Mouse (Mus musculus) stomach, embryonic 15.5 days (tissue): ENCODE results near the gene Pbxip1. TPM values are rescaled to one million over a fixed set of nuclear protein-coding genes. Genes with fewer than 3 reads are reported as not detected.

ENCODE experiments used
- ATAC-seq: fragments of 200-750 bp; cut with Nextera tagmentation; 2 replicates; pipeline ENCODE4 v1.8.0; 2017; ENCODE audit warnings: low read depth, moderate number of reproducible peaks, moderate TSS enrichment; ENCODE audit not compliant: insufficient read depth, low FRiP score
- H3K27ac ChIP-seq: fragments of 300-500 bp; sonication (generic); 2 replicates; pipeline ENCODE4 v1.5.1; 2015; ENCODE audit warnings: mild to moderate bottlenecking, inconsistent platforms
- H3K27me3 ChIP-seq: fragments of 300-500 bp; sonication (generic); replicated peaks from 2 replicates; pipeline ENCODE4 v1.6.1; 2015; ENCODE audit warnings: inconsistent platforms
- H3K36me3 ChIP-seq: fragments of 300-500 bp; sonication (generic); 2 replicates; pipeline ENCODE4 v1.6.1; 2015; ENCODE audit warnings: inconsistent platforms
- H3K4me1 ChIP-seq: fragments of 300-500 bp; sonication (generic); 2 replicates; pipeline ENCODE4 v1.6.1; 2015; ENCODE audit warnings: inconsistent platforms
- H3K4me2 ChIP-seq: fragments of 300-500 bp; sonication (generic); 2 replicates; pipeline ENCODE4 v1.6.1; 2015; ENCODE audit warnings: mild to moderate bottlenecking, inconsistent platforms
- H3K4me3 ChIP-seq: fragments of 300-500 bp; sonication (generic); replicated peaks from 2 replicates; pipeline ENCODE4 v1.5.1; 2015; ENCODE audit warnings: inconsistent platforms
- H3K9ac ChIP-seq: fragments of 300-500 bp; sonication (generic); 2 replicates; pipeline ENCODE4 v1.6.1; 2015; ENCODE audit warnings: inconsistent platforms
- H3K9me3 ChIP-seq: fragments of 300-500 bp; sonication (generic); 2 replicates; pipeline ENCODE4 v1.6.1; 2016; ENCODE audit warnings: inconsistent platforms
- WGBS: fragments of 180-500 bp; shearing (Covaris S2); methylation state at CpG from one replicate; pipeline ENCODE4 v1.1.7; 2015; 5-methylcytosine and 5-hydroxymethylcytosine counted together
- polyA plus RNA-seq: library from polyadenylated mRNA; unstranded; fragments of >200 nt; fragmentation: Nextera tagmentation; extraction: Ambion mirVana; gene quantifications from 2 replicates; pipeline ENCODE4 v1.2.1, GENCODE M21; 2015

Gene Pbxip1
- polyA plus RNA-seq, 1 experiment from 2014 or later = 40.1 TPM

DNA sequence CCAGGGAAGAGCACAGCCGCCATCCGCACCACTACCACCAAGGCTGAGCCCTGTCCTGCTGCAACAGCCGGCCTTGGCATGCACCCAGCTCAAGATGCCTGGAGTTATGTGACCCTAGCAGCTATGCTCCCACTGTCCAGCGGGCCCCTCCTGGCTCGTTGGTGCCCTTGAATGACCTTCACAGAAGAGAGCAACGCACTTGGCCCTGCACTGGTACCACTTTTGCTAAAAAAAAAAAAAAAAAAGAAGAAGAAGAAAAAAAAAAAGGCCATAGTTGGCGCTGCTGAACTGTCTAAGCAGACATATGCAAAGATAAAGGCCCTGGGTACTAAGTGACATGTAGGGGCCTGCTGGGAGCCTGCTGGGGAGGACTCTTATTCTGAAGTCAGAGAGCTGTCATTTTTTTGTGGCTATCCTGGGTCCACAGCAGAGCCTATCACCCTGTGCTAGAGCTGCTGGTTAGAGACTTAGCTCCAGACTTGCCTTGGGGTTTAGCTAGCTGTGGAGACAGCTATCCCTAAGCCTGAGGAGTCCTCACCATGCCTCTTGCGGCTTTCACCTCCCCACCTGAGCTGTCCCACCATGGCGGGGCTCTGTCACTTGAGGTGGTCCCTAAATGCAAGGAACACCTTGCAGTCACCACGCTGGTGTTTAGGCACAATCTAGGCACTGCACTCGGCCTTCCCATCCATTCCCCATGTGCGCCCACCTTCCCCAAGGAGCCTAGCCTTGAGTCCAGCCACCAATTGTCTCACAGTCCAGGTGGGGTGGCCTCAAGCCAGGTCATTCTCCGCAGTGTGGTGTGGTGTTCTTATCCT is 12.4 kb downstream of the Pbxip1 start:
- no peaks in the 10 kb centered on the region for H3K27me3 ChIP-seq
- WGBS = 56% methylated on average over 13 of the region's 13 CpGs

DNA sequence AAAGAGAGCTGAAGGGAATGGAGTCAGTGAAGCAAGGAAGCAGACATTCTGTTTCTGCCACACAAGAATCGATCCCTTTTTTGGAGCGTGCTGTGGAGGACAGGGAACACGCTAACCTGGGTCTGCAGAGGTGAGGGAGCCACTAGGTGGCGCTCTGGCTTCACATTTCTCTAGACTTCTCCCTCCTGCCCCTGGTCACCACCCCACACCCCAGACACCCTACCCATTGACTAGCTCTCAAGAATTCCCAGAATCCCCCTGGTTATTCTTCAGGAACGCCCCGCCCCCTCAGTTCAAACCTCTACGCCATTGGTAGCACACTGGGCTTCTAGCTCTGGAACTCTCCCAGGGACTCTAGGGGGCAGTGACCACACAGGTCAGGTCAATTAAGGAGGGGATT is 13.0 kb downstream of the Pbxip1 start:
- 0 out of 2 replicates have a peak, but pooled peaks cover 10% of the 10 kb centered on the region for H3K4me1 ChIP-seq
- 48% methylated on average over 7 of the region's 7 CpGs for WGBS
- no peak overlapping the region for H3K4me3 ChIP-seq
- peak; percentile 45; the same call in 1 of the 2 replicates for ATAC-seq
- H3K27me3 ChIP-seq = no peaks in the 10 kb centered on the region
- H3K4me2 ChIP-seq = no peak overlapping the region
- no peak overlapping the region for H3K27ac ChIP-seq
- H3K9me3 ChIP-seq = no peaks in the 10 kb centered on the region
- H3K9ac ChIP-seq = no peak overlapping the region
- H3K36me3 ChIP-seq = no peaks in the 10 kb centered on the region

More for the DNA sequence above, 12.4 kb downstream of the Pbxip1 start:
- no peaks in the 10 kb centered on the region for H3K36me3 ChIP-seq
- H3K27ac ChIP-seq = no peak overlapping the region
- peak; percentile 52; the same call in 1 of the 2 replicates for ATAC-seq
- no peaks in the 10 kb centered on the region for H3K9me3 ChIP-seq
- H3K4me1 ChIP-seq = 0 out of 2 replicates have a peak, but pooled peaks cover 10% of the 10 kb centered on the region
- H3K9ac ChIP-seq = no peak overlapping the region
- H3K4me2 ChIP-seq = no peak overlapping the region
- H3K4me3 ChIP-seq = no peak overlapping the region

DNA sequence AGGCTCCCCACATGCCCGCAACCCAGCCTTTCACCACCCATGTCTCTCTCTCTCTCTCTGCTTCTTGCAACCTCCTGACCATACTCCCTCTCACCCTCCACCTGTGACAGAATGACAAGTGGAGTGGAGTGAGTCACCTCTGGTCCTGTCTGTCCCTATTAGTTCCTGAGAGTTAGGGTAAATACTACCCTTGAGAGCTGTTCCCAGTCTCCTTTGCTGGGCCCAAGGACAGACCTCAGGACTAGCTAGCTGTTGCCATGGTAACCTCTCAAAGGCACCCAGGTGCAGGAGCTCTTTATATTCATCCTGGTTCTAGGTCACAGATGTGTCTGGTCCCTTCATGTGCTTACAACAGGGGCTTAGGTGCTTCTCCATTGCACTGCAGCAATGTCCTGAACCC is 15.4 kb downstream of the Pbxip1 start:
- no peak for ATAC-seq
- Histone ChIP-seq H3K9ac (no peak overlapping the region), H3K9me3 (no peaks in the 10 kb centered on the region), H3K4me3 (no peak overlapping the region), H3K27ac (no peak overlapping the region), H3K36me3 (no peaks in the 10 kb centered on the region), H3K4me2 (no peak overlapping the region), H3K27me3 (no peaks in the 10 kb centered on the region), H3K4me1 (peaks cover 12% of the 10 kb centered on the region; the same call in 1 of the 2 replicates)
- 75% methylated on average over 1 of the region's 1 CpGs for WGBS

DNA sequence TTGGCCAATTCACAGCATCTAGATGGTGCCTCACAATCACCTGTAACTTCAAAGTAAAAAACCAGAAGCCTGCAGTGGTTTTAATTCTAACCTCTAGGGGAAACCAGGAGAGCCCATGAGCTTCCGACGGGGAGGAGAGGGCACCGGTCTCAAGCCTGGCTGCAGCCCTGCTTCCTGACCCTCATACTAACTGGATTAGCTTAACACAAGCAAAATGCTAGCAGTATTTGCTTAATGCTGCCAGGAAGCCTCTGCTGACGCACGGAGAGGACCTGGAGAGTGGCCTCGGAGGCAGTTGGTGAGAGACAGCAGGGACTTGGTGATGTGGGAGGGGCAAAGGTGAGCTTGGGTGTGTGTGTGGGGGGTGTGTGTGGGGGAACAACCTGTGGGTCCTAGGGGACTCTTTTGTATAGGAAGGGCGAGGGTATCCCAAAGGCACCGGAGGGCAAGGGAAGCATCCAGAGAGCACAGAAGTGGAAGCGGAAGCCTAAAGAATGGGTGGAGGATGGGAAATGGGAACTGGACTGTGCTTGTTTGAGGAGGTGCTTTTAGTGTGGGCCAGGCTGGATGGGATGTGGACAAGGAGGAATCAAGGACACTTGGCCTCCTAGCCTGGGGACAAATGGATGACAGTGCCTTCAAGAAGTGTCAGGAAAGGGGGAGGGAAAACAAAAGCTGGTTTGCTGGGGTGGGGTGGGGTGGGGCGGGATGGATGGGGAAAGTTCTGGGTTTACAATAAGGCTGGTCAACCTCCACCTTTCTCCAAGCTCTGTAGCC is 18.1 kb downstream of the Pbxip1 start, which contains the start of gene Pmvk:
Gene Pmvk (plus strand): TSS at position 141 of the 777 bp plus-strand sequence.
- Histone ChIP-seq H3K4me3 (no peak within 1 kb of the TSS), H3K9me3 (no peaks in the 10 kb centered on the region), H3K4me2 (no peak within 1 kb of the TSS), H3K36me3 (no peaks in the 10 kb centered on the region), H3K9ac (no peak within 1 kb of the TSS), H3K4me1 (peaks cover 14% of the 10 kb centered on the region), H3K27ac (no peak within 1 kb of the TSS), H3K27me3 (no peaks in the 10 kb centered on the region)
- ATAC-seq = no peak
- WGBS = 51% methylated on average over 10 of the region's 10 CpGs

GRCm38 (mm10) chr3:89455786-89456285 is 19.3 kb downstream of the Pbxip1 start:
- H3K4me2 ChIP-seq = no peak overlapping the region
- H3K36me3 ChIP-seq = no peaks in the 10 kb centered on the region
- H3K27me3 ChIP-seq = no peaks in the 10 kb centered on the region
- H3K4me1 ChIP-seq = peaks cover 14% of the 10 kb centered on the region
- no peak overlapping the region for H3K27ac ChIP-seq
- H3K4me3 ChIP-seq = no peak overlapping the region
- H3K9ac ChIP-seq = no peak overlapping the region
- WGBS = 62% methylated on average over 1 of the region's 1 CpGs
- ATAC-seq = no peak
- H3K9me3 ChIP-seq = no peaks in the 10 kb centered on the region

- ATAC-seq = peak; percentile 19; the same call in 1 of the 2 replicates
- H3K4me3 ChIP-seq = no peak overlapping the region
- no peak overlapping the region for H3K4me2 ChIP-seq
- H3K36me3 ChIP-seq = no peaks in the 10 kb centered on the region
- no peaks in the 10 kb centered on the region for H3K27me3 ChIP-seq
- H3K4me1 ChIP-seq = peaks cover 14% of the 10 kb centered on the region
- WGBS = 37% methylated on average over 10 of the region's 10 CpGs
- H3K9me3 ChIP-seq = no peaks in the 10 kb centered on the region
- no peak overlapping the region for H3K9ac ChIP-seq
- no peak overlapping the region for H3K27ac ChIP-seq
These were observed 20.5 kb downstream of the Pbxip1 start for GRCm38 (mm10) chr3:89456726-89457665.

DNA sequence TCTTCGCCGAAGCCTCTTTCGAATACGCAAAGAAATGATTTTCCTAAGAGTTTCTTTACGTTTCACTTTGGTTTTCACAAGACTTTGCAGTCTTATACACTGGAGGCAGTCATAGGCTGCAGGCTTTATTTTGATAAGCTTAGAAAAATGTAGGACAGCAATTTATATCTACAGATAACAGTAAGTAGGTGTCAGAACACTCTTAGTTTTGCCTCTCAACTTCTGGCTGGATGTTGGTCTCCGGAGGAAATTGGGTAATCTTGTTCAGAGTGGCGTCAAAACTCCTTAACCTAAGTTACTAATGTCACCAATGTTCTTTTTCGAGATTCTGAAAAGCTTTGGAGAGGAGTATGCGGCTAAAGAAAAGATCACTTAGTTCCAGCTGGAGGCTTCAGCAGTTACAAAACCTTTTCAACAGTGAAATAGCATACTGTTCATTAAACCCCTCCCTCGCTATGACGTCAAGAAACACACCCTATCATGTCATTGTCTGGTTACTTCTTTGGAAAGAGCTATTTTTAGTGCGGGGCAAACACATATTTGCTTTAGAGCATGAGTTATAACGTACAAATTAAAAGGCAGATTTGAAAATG is 22.0 kb downstream of the Pbxip1 start:
- peak; percentile 51; the same call in 1 of the 2 replicates for ATAC-seq
- 41% methylated on average over 13 of the region's 13 CpGs for WGBS
- no peak overlapping the region for H3K9ac ChIP-seq

GRCm38 (mm10) chr3:89458965-89459807 is 22.7 kb downstream of the Pbxip1 start:
- Histone ChIP-seq H3K4me2 (peak overlapping the region; percentile 88), H3K4me1 (peaks cover 14% of the 10 kb centered on the region), H3K9ac (peak overlapping the region; percentile 68), H3K9me3 (no peaks in the 10 kb centered on the region), H3K27ac (peak overlapping the region; percentile 89), H3K36me3 (no peaks in the 10 kb centered on the region), H3K4me3 (peak overlapping the region; percentile 69), H3K27me3 (no peaks in the 10 kb centered on the region)
- ATAC-seq = peak; percentile 83
- under 1% methylated on average over 36 of the region's 36 CpGs for WGBS

More for the DNA sequence above, 22.0 kb downstream of the Pbxip1 start:
- Histone ChIP-seq H3K36me3 (no peaks in the 10 kb centered on the region), H3K27ac (peak overlapping the region; percentile 89; the same call in 1 of the 2 replicates), H3K27me3 (no peaks in the 10 kb centered on the region), H3K4me1 (peaks cover 14% of the 10 kb centered on the region), H3K9me3 (no peaks in the 10 kb centered on the region), H3K4me3 (peak overlapping the region; percentile 69), H3K4me2 (peak overlapping the region; percentile 88)

DNA sequence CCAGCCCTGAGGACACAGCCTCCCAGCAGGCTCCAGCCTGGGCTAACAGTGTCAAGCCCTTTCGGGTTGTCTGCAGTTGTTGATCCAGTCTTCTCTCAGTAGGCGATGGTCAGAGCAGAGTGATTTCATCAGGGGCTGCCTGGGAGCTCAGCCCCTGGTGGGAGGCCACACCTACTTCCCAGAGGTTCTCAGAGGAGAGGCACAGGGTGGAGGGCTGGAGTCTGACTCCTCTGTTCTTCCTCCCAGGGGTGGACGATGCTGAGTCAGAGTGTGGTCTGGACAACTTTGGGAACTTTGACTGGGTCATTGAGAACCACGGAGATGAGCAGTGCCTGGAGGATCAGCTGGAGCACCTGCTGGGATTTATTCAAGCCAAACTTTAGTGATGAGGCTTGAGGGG is 31.8 kb downstream of the Pbxip1 start:
- peaks cover 4% of the 10 kb centered on the region; the same call in 1 of the 2 replicates for H3K36me3 ChIP-seq
- WGBS = 57% methylated on average over 4 of the region's 4 CpGs
- no peaks in the 10 kb centered on the region for H3K9me3 ChIP-seq
- H3K27ac ChIP-seq = no peak overlapping the region
- no peak for ATAC-seq
- no peaks in the 10 kb centered on the region for H3K27me3 ChIP-seq
- no peak overlapping the region for H3K4me3 ChIP-seq
- no peaks in the 10 kb centered on the region for H3K4me1 ChIP-seq
- no peak overlapping the region for H3K9ac ChIP-seq
- no peak overlapping the region for H3K4me2 ChIP-seq

GRCm38 (mm10) chr3:89472280-89472679 is 35.8 kb downstream of the Pbxip1 start:
- no peak overlapping the region for H3K4me2 ChIP-seq
- H3K9me3 ChIP-seq = no peaks in the 10 kb centered on the region
- no peak overlapping the region for H3K4me3 ChIP-seq
- no peaks in the 10 kb centered on the region for H3K27me3 ChIP-seq
- H3K9ac ChIP-seq = no peak overlapping the region
- H3K4me1 ChIP-seq = no peaks in the 10 kb centered on the region
- no peak overlapping the region for H3K27ac ChIP-seq
- no peak for ATAC-seq
- H3K36me3 ChIP-seq = peaks cover 4% of the 10 kb centered on the region; the same call in 1 of the 2 replicates
- WGBS = 74% methylated on average over 7 of the region's 7 CpGs
